Mouse (Mus musculus): ENCODE measurements around the gene Ripply2. TPM values are rescaled to one million over a fixed set of nuclear protein-coding genes. Genes with fewer than 3 reads are reported as not detected.
A peak's percentile ranks its signal among the peaks of the same experiment; 100 is the strongest.
"Not testable (repeated sequence)": the region's sequence is repeated elsewhere in the genome, so short reads cannot be mapped to it uniquely, and the experiment has no call there.

Gene Ripply2
- 8.1 and 13.2 TPM in 2 replicates for polyA plus RNA-seq (2014; fragmentation: Nextera tagmentation; extraction: Ambion mirVana)

DNA sequence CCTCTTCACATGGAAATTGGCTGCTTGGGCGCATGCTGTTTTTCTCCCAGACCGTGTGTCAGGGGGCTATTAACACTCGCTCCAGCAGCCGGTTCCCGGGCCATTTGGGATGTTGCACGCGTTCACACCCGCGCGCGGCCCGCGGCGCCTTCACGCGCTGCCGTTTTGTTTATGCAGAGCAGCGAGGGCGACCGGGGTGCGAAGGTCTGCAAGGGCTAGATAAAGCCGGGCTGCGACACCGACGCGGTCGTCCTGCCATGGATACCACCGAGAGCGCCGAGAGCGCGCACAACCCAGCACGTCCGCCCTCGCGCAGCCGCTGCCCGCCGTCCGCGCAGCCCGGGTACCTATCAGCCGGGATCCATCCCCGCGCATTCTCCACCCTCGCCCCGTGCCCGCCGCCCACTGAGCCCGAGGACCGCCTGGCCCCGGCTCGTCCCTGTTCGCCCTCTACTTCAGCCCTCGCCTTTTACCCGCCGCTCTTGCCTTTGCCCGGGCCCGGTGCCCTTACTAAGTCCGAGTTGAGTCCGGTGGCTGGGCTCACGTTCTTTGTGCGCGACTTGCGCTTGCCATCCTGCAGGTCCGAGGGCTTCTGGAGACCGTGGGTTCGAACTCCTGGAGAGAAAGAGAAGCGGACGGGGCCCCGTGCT is at the start of gene Ripply2:
Gene Ripply2, plus strand, starts transcription at position 250 of the 650 bp plus-strand sequence.
- Histone ChIP-seq H3K9ac (replicated peaks; ENCODE audit: low read depth, low read length) (peak within 1 kb of the TSS; percentile 72), H3K36me3 (ENCODE audit: control insufficient read depth, insufficient read depth, low read length) (no peaks in the 10 kb centered on the region), H3K4me2 (ENCODE audit: low read depth, low read length) (peak within 1 kb of the TSS; percentile 81), H3K9me3 (ENCODE audit: control insufficient read depth, low read length) (no peaks in the 10 kb centered on the region), H3K27me3 (ENCODE audit: control insufficient read depth, insufficient read depth, low read length) (no peaks in the 10 kb centered on the region), H3K4me3 (ENCODE audit: low read depth, low read length) (peak within 1 kb of the TSS; percentile 59), H3K4me1 (ENCODE audit: control insufficient read depth, insufficient read depth, low read length) (peaks cover 8% of the 10 kb centered on the region; the same call in 1 of the 2 replicates), H3K27ac (ENCODE audit: low read depth, low read length) (peak within 1 kb of the TSS; percentile 22; the same call in 1 of the 2 replicates)
- peak; percentile 89 for ATAC-seq (ENCODE audit: low read depth)
- WGBS: under 1% methylated on average over 71 of the region's 71 CpGs

DNA sequence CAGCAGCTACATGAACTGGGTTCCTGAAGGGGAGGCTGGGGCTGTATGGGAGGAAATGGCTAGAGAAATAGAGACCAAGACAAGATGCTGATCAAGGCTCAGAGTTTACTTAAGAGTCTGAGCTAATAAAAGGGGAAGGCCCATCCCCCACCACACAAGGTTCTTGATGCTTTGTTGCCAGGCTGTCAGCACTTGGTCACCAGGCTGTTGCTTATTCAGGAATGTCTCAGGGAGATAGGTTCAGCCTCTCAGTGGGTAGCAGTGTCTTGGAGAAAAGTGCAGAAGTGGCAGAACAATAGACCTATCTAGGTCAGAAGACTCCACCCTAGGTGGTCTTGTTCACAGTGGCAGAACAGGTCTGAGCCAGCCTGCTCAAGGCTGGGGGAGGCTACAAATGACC is 42.9 kb upstream of the Ripply2 start:
- H3K9ac ChIP-seq (replicated peaks; ENCODE audit: low read depth, low read length); H3K4me3 ChIP-seq (ENCODE audit: low read depth, low read length); H3K27me3 ChIP-seq (ENCODE audit: control insufficient read depth, insufficient read depth, low read length); H3K4me2 ChIP-seq (ENCODE audit: low read depth, low read length); ATAC-seq (ENCODE audit: low read depth); H3K36me3 ChIP-seq (ENCODE audit: control insufficient read depth, insufficient read depth, low read length); H3K4me1 ChIP-seq (ENCODE audit: control insufficient read depth, insufficient read depth, low read length); H3K27ac ChIP-seq (ENCODE audit: low read depth, low read length); H3K9me3 ChIP-seq (ENCODE audit: control insufficient read depth, low read length): not testable (repeated sequence)

DNA sequence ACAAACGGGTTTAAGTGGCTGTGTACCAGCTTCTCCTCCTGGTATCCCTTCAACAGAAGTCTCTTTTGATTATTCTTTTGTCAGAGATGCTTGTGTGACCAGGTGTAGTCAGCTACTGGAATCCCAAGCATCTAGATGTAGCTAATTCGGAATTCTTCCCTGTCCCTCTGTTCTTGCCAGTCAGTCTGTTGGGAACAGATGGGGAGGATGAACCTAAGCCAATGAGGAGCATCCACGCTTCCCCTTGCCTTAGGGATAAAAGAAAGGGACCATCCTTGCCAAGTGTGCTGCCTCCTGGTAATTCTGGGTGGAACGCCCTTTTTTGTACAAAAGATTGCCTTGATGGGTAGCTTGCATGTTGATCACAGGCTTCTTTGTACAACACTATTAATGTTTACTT is 41.8 kb upstream of the Ripply2 start:
- H3K27ac ChIP-seq (ENCODE audit: low read depth, low read length): no peak overlapping the region
- no peak for ATAC-seq (ENCODE audit: low read depth)
- WGBS: 72% methylated on average over 4 of the region's 4 CpGs
- H3K4me1 ChIP-seq (ENCODE audit: control insufficient read depth, insufficient read depth, low read length): no peaks in the 10 kb centered on the region
- H3K36me3 ChIP-seq (ENCODE audit: control insufficient read depth, insufficient read depth, low read length): no peaks in the 10 kb centered on the region
- no peak overlapping the region for H3K4me3 ChIP-seq (ENCODE audit: low read depth, low read length)
- no peaks in the 10 kb centered on the region for H3K27me3 ChIP-seq (ENCODE audit: control insufficient read depth, insufficient read depth, low read length)
- H3K9ac ChIP-seq (replicated peaks; ENCODE audit: low read depth, low read length): no peak overlapping the region
- H3K9me3 ChIP-seq (ENCODE audit: control insufficient read depth, low read length): no peaks in the 10 kb centered on the region
- no peak overlapping the region for H3K4me2 ChIP-seq (ENCODE audit: low read depth, low read length)

DNA sequence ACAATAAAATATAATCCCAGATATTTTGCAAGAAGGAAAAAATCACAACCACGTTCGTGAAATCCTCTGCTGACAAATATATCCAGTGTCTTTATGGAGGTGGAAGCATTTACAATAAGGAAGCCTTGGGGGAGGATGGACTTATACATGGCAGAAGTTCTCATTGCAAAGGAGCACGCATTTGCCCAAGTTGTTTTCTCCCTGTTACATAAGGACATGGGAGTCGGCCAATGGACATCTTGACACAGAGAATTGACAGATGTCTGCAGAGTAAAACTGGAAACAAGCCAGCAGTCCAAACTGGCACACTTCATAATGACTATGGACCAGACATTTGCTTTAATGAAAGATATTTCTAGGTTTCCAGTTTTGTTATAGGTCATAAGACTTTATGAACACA is 38.4 kb upstream of the Ripply2 start:
- Histone ChIP-seq H3K4me1 (ENCODE audit: control insufficient read depth, insufficient read depth, low read length) (no peaks in the 10 kb centered on the region), H3K4me3 (ENCODE audit: low read depth, low read length) (no peak overlapping the region), H3K9ac (replicated peaks; ENCODE audit: low read depth, low read length) (no peak overlapping the region), H3K9me3 (ENCODE audit: control insufficient read depth, low read length) (no peaks in the 10 kb centered on the region), H3K27ac (ENCODE audit: low read depth, low read length) (no peak overlapping the region), H3K36me3 (ENCODE audit: control insufficient read depth, insufficient read depth, low read length) (no peaks in the 10 kb centered on the region), H3K27me3 (ENCODE audit: control insufficient read depth, insufficient read depth, low read length) (no peaks in the 10 kb centered on the region), H3K4me2 (ENCODE audit: low read depth, low read length) (no peak overlapping the region)
- WGBS: 81% methylated on average over 4 of the region's 4 CpGs
- no peak for ATAC-seq (ENCODE audit: low read depth)

DNA sequence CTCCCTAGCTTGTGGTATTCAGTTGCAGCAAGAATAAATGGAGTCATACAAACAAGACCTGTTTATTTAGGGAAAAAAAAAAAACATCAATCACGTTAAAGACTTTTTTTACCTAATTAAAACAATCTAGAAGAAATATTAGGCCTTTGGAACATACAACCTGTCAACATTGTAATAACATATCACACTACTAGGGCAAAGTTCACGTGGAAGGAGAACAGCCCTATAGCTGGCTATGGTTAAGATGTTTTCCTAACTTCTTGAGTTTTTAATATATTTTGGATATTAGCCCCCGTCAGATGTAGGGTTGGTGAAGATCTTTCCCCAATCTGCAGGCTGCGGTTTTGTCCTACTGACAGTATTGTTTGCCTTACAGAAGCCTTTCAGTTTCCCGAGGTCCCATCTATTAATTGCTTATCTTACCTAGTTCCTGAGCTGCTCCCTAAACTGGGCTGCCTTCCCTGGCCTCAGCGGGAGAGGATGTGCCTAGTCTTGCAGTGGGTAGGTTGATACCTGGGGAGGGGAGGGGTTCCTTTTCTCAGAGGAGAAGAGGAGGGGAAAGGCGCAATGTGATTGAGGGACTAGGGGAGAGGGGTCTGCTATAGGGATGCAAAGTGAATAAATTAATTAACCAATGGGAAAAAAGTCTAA is 37.0 kb upstream of the Ripply2 start:
- no peak overlapping the region for H3K4me3 ChIP-seq (ENCODE audit: low read depth, low read length)
- ATAC-seq (ENCODE audit: low read depth): no peak
- no peaks in the 10 kb centered on the region for H3K9me3 ChIP-seq (ENCODE audit: control insufficient read depth, low read length)
- WGBS: 73% methylated on average over 7 of the region's 7 CpGs
- no peak overlapping the region for H3K4me2 ChIP-seq (ENCODE audit: low read depth, low read length)
- no peaks in the 10 kb centered on the region for H3K4me1 ChIP-seq (ENCODE audit: control insufficient read depth, insufficient read depth, low read length)
- no peaks in the 10 kb centered on the region for H3K27me3 ChIP-seq (ENCODE audit: control insufficient read depth, insufficient read depth, low read length)
- H3K36me3 ChIP-seq (ENCODE audit: control insufficient read depth, insufficient read depth, low read length): no peaks in the 10 kb centered on the region
- H3K27ac ChIP-seq (ENCODE audit: low read depth, low read length): no peak overlapping the region
- no peak overlapping the region for H3K9ac ChIP-seq (replicated peaks; ENCODE audit: low read depth, low read length)

DNA sequence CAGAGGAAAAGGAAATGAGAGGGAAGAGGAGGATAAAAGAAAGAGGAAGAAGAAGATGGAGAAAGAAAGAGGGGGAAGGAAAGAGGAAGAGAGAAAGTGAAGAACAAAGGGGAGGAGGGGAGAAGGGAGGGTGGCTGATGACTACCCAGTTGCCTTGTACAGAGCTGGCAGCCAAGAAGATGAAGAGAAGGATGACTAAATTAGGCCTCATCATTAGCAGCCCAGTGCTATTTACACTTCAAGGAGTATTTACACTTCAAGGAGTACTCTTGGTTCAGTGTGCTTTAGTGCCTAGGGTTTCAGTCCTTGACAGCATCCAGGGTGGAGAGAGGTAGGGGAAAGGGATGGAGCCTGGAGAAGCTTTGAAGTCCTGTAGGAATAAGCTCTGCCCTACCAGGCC is 35.3 kb upstream of the Ripply2 start:
- H3K27me3 ChIP-seq (ENCODE audit: control insufficient read depth, insufficient read depth, low read length): no peaks in the 10 kb centered on the region
- no peaks in the 10 kb centered on the region for H3K36me3 ChIP-seq (ENCODE audit: control insufficient read depth, insufficient read depth, low read length)
- H3K4me2 ChIP-seq (ENCODE audit: low read depth, low read length): no peak overlapping the region
- no peak overlapping the region for H3K9ac ChIP-seq (replicated peaks; ENCODE audit: low read depth, low read length)
- no peak overlapping the region for H3K4me3 ChIP-seq (ENCODE audit: low read depth, low read length)
- H3K4me1 ChIP-seq (ENCODE audit: control insufficient read depth, insufficient read depth, low read length): no peaks in the 10 kb centered on the region
- H3K9me3 ChIP-seq (ENCODE audit: control insufficient read depth, low read length): no peaks in the 10 kb centered on the region
- no peak for ATAC-seq (ENCODE audit: low read depth)
- H3K27ac ChIP-seq (ENCODE audit: low read depth, low read length): no peak overlapping the region

DNA sequence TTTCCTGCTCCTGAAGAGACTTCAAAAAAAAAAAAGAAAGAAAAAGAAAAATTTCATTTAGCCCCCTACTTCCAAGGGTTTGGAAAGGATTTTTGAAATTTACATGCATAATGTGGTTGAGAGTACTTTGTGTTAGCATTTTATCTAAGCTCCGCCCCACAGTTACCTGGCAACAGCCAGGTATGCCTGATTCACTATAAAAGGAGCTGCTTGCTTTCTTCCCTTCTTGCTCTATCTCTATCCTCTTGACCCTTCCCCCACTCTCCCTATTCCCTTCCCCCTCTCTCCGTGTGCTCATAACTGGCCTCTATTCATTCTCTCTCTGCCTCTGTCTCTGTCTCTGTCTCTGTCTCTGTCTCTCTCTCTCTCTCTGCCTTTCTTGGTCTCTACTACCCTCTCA is 34.4 kb upstream of the Ripply2 start:
- no peak overlapping the region for H3K4me3 ChIP-seq (ENCODE audit: low read depth, low read length)
- H3K27ac ChIP-seq (ENCODE audit: low read depth, low read length): no peak overlapping the region
- no peak overlapping the region for H3K4me2 ChIP-seq (ENCODE audit: low read depth, low read length)
- no peaks in the 10 kb centered on the region for H3K36me3 ChIP-seq (ENCODE audit: control insufficient read depth, insufficient read depth, low read length)
- no peaks in the 10 kb centered on the region for H3K4me1 ChIP-seq (ENCODE audit: control insufficient read depth, insufficient read depth, low read length)
- WGBS: 50% methylated on average over 2 of the region's 2 CpGs
- H3K9ac ChIP-seq (replicated peaks; ENCODE audit: low read depth, low read length): no peak overlapping the region
- H3K9me3 ChIP-seq (ENCODE audit: control insufficient read depth, low read length): no peaks in the 10 kb centered on the region
- ATAC-seq (ENCODE audit: low read depth): no peak
- H3K27me3 ChIP-seq (ENCODE audit: control insufficient read depth, insufficient read depth, low read length): no peaks in the 10 kb centered on the region

DNA sequence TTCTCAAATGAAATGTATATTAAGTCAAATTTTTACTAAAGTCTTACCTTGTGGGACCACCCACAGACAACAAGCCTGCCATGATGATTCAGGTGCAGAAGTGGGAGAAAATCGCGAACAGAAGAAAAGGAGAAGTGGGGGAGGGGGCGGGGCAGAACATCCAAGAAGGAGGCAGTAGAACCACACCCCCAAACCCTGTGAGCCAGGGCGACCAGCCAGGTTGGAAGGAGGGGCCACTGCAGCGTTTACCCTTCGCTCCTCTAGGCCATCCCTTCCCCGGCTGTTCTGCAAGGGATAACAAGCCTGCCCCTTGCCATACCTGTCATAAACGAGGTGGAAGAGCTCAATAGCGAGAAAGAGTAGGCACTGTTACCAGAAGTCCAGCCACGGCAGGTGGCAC is 33.8 kb upstream of the Ripply2 start:
- H3K9me3 ChIP-seq (ENCODE audit: control insufficient read depth, low read length): no peaks in the 10 kb centered on the region
- H3K36me3 ChIP-seq (ENCODE audit: control insufficient read depth, insufficient read depth, low read length): no peaks in the 10 kb centered on the region
- no peaks in the 10 kb centered on the region for H3K27me3 ChIP-seq (ENCODE audit: control insufficient read depth, insufficient read depth, low read length)
- H3K4me2 ChIP-seq (ENCODE audit: low read depth, low read length): no peak overlapping the region
- no peak overlapping the region for H3K27ac ChIP-seq (ENCODE audit: low read depth, low read length)
- no peak for ATAC-seq (ENCODE audit: low read depth)
- no peak overlapping the region for H3K4me3 ChIP-seq (ENCODE audit: low read depth, low read length)
- H3K4me1 ChIP-seq (ENCODE audit: control insufficient read depth, insufficient read depth, low read length): no peaks in the 10 kb centered on the region
- WGBS: 21% methylated on average over 10 of the region's 10 CpGs
- no peak overlapping the region for H3K9ac ChIP-seq (replicated peaks; ENCODE audit: low read depth, low read length)

DNA sequence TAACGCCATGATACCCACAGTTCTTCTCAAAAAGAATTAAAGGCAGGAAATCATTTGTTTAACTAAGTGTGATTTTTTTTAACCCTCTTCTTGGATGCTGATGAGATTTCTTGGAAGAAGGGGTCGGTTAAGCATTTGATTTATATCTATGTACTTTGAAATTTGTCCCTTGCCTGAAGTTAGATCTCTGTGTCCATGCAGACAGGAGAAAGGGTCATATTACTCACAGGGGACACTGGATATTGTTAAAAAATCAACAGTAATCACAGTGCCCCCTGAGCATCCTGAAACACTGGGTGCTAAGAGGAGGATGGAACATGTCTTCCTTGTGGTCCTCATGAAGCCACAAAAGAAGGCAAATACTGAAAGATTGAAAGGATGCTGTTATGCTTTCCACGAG is 30.8 kb upstream of the Ripply2 start:
- no peak overlapping the region for H3K4me2 ChIP-seq (ENCODE audit: low read depth, low read length)
- H3K9me3 ChIP-seq (ENCODE audit: control insufficient read depth, low read length): no peaks in the 10 kb centered on the region
- no peak overlapping the region for H3K4me3 ChIP-seq (ENCODE audit: low read depth, low read length)
- H3K36me3 ChIP-seq (ENCODE audit: control insufficient read depth, insufficient read depth, low read length): no peaks in the 10 kb centered on the region
- H3K4me1 ChIP-seq (ENCODE audit: control insufficient read depth, insufficient read depth, low read length): no peaks in the 10 kb centered on the region
- no peaks in the 10 kb centered on the region for H3K27me3 ChIP-seq (ENCODE audit: control insufficient read depth, insufficient read depth, low read length)
- no peak for ATAC-seq (ENCODE audit: low read depth)
- H3K9ac ChIP-seq (replicated peaks; ENCODE audit: low read depth, low read length): no peak overlapping the region
- 83% methylated on average over 3 of the region's 3 CpGs for WGBS
- H3K27ac ChIP-seq (ENCODE audit: low read depth, low read length): no peak overlapping the region
